8 mouse cellular contexts compared by ENCODE assay signal in genomic region chr11:69580091-69580514, GRCm38 (mm10). TPM values are rescaled to one million over a fixed set of nuclear protein-coding genes. Genes with fewer than 3 reads are reported as not detected.
A peak's percentile ranks its signal among the peaks of the same experiment; 100 is the strongest.
DNase-seq lines count a peak whose midpoint lies in the region; ATAC-seq lines count a peak whose summit lies in the region.

Wrap53 (minus strand) TSS chr11:69580255.
Trp53 (plus strand) TSS chr11:69580359.

- H3K27me3 ChIP-seq in hindbrain, embryonic 16.5 days (replicated peaks; ENCODE audit: control insufficient read depth, insufficient read depth, low read length): no peaks in the 10 kb centered on the region

- peaks cover 24% of the 10 kb centered on the region for H3K4me1 ChIP-seq in hindbrain, embryonic 16.5 days (ENCODE audit: control insufficient read depth, insufficient read depth, low read depth, low read length)

- ATAC-seq in hindbrain, embryonic 16.5 days: peak; percentile 60

- H3K79me2 ChIP-seq in macrophage (ENCODE audit: inconsistent target): peaks cover 67% of the 10 kb centered on the region

- DNase-seq in WW6 (ENCODE audit: low read depth, low spot score): peak; percentile 93
- DNase-seq in cerebellum, postnatal 4 days (ENCODE audit: low spot score in 2 of 2): peak; percentile 49 to 84
- DNase-seq in gastrocnemius, adult 18-20 months (ENCODE audit: low spot score): peak; percentile 95
- peak; percentile 83 to 87 for DNase-seq in left cerebral cortex, adult 18-20 months (ENCODE audit: low spot score in 2 of 2)
- DNase-seq in right cerebral cortex, adult 18-20 months: peak; percentile 93
- DNase-seq in urinary bladder, postnatal 10 days (ENCODE audit: low spot score): peak; percentile 54

- H3K27ac ChIP-seq in hindbrain, embryonic 16.5 days (ENCODE audit: low read depth, low read length): peak within 1 kb of the TSS; percentile 89
- H3K27ac ChIP-seq in macrophage: peak within 1 kb of the TSS; percentile 93

- peak within 1 kb of the TSS; percentile 62 for H3K4me3 ChIP-seq in hindbrain, embryonic 16.5 days (ENCODE audit: low read length)
- H3K4me3 ChIP-seq in macrophage (ENCODE audit: inconsistent target): peak within 1 kb of the TSS; percentile 93

- H3K9ac ChIP-seq in hindbrain, embryonic 16.5 days (ENCODE audit: low read depth, low read length): peak within 1 kb of the TSS; percentile 67

- H3K9me3 ChIP-seq in hindbrain, embryonic 16.5 days (ENCODE audit: control insufficient read depth, low read length): no peaks in the 10 kb centered on the region

- H3K4me2 ChIP-seq in hindbrain, embryonic 16.5 days (ENCODE audit: low read length): peak within 1 kb of the TSS; percentile 84

- no peaks in the 10 kb centered on the region for H3K36me3 ChIP-seq in hindbrain, embryonic 16.5 days (ENCODE audit: control insufficient read depth, insufficient read depth, low read length)
- H3K36me3 ChIP-seq in macrophage (ENCODE audit: inconsistent target): no peaks in the 10 kb centered on the region

- under 1% methylated on average over 13 of the region's 13 CpGs for WGBS in hindbrain, embryonic 16.5 days
- WGBS in macrophage (ENCODE audit: missing documents): under 1% methylated on average over 13 of the region's 13 CpGs

RNA-seq across cellular contexts. Expression of gene Wrap53, which starts in this region (rescaled TPM):
- 1 to 10 TPM; 3.2 to 3.3 TPM for total RNA-seq in gastrocnemius, adult 18-20 months (2021)
- 18.2 and 20.1 TPM in 2 replicates for polyA plus RNA-seq in hindbrain, embryonic 16.5 days (2015; fragmentation: Nextera tagmentation; extraction: Ambion mirVana)
- total RNA-seq in left cerebral cortex, adult 18-20 months (2021): 10 to 100 TPM in 1 of 2 experiments, 1 to 10 TPM in 1; 9.2 to 10.7 TPM
- 10 to 100 TPM in 9 of 26 experiments, 1 to 10 TPM in 16, under 1 TPM in 1; 0.81 to 18.2 (median 8.6) TPM for total RNA-seq in macrophage (2018; cell fraction: chromatin; rRNA removed)
- total RNA-seq in macrophage (2018; cell fraction: cytosol; rRNA removed): 1 to 10 TPM; 3.5 to 6.9 (median 5.0) TPM
- 10 to 100 TPM in 6 of 26 experiments, 1 to 10 TPM in 20; 3.1 to 13.1 (median 7.6) TPM for total RNA-seq in macrophage (2018; cell fraction: nucleus; rRNA removed)
- polyA plus RNA-seq in macrophage (2018): 4.4 to 5.0 TPM (median 5.0 TPM) in 3 replicates

RNA-seq across cellular contexts. Expression of gene Trp53, which starts in this region (rescaled TPM):
- 10 to 100 TPM; 12.9 to 15.3 TPM for total RNA-seq in gastrocnemius, adult 18-20 months (2021)
- polyA plus RNA-seq in hindbrain, embryonic 16.5 days (2015; fragmentation: Nextera tagmentation; extraction: Ambion mirVana): 47.9 and 57.9 TPM in 2 replicates
- 10 to 100 TPM; 22.9 to 25.9 TPM for total RNA-seq in left cerebral cortex, adult 18-20 months (2021)
- 10 to 100 TPM; 28.7 to 99.5 (median 49.8) TPM for total RNA-seq in macrophage (2018; cell fraction: chromatin; rRNA removed)
- 10 to 100 TPM; 38.1 to 55.5 (median 45.5) TPM for total RNA-seq in macrophage (2018; cell fraction: cytosol; rRNA removed)
- 100 to 1,000 TPM in 1 of 26 experiments, 10 to 100 TPM in 25; 32.0 to 114 (median 50.3) TPM for total RNA-seq in macrophage (2018; cell fraction: nucleus; rRNA removed)
- polyA plus RNA-seq in macrophage (2018): 32.6 to 59.9 TPM (median 52.5 TPM) in 3 replicates

Comparison
In these comparisons a context has a peak if more than half of its experiments do, and no peak if none do; other contexts are left out.
1. Peak in every context shown above with its lines: DNase-seq, ATAC-seq, H3K4me3 ChIP-seq and H3K27ac ChIP-seq.